Mouse (Mus musculus) T-helper 17 cell (primary cell): Measurements from ENCODE around the gene Unc119b.
"Not testable (repeated sequence)": the region's sequence is repeated elsewhere in the genome, so short reads cannot be mapped to it uniquely, and the experiment has no call there.

Experiments used
- in situ Hi-C, 2 experiments: fragments of 300-600 bp; cut with MboI, MseI; formaldehyde crosslinking; loops; 1 replicate in 1 of 2; 2 replicates in 1 of 2; pipeline ENCODE4 v1.15.1; 2025; ENCODE audit warnings: high pct_unique_total_duplicates in 2 of 2

Gene Unc119b

GRCm38 (mm10) chr5:115158040-115158983 lies 23.5 kb upstream of the Unc119b start, which contains the start of gene Mlec:
Mlec (minus strand) TSS chr5:115158179.
- in situ Hi-C loops, result no loop called here

- in situ Hi-C loops, result no loop called here
Observed at GRCm38 (mm10) chr5:115156933-115157589, 22.3 kb upstream of the Unc119b start.

DNA sequence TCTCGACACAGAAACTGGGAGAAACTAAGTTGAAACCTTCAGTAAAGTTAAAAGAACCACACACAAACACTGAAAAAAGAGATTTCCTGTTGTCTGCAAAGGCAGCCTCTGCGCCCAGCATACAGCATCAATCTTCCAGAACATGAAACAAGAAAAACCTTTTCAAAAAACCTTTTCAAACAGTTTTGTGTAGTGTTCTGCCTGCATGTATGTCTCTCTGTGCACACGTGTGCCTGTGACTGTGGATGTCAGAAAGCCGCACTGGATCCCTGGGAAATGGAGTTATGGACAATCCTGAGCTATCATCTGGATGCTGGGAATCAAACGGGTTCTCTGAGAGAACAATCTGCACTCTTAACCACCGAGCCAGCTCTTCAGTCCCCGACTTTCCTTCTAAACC lies 21.6 kb upstream of the Unc119b start:
- in situ Hi-C loops, result no loop called here

DNA sequence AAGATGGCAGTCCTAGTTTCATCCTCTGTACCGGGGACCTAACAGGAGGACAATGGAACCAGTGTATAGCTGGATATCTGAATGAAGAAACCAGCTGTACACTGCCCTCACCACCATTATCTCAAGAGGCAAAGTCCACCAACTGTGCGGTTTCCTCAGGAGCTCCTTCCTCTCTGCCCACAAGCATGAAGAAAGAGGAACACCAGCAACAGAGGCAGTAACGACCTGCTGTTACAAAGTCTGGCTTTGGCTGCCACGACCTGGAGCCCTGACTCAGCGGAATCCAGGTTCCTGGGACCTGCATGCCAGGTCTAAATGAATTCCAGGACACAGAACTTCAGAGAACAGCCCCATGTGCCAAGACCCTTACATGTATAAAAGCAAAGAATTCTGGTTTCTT lies 21.1 kb upstream of the Unc119b start:
- in situ Hi-C loops, result no loop called here

- in situ Hi-C loops, result no loop called here
Observed at GRCm38 (mm10) chr5:115155156-115155631, 20.4 kb upstream of the Unc119b start.

DNA sequence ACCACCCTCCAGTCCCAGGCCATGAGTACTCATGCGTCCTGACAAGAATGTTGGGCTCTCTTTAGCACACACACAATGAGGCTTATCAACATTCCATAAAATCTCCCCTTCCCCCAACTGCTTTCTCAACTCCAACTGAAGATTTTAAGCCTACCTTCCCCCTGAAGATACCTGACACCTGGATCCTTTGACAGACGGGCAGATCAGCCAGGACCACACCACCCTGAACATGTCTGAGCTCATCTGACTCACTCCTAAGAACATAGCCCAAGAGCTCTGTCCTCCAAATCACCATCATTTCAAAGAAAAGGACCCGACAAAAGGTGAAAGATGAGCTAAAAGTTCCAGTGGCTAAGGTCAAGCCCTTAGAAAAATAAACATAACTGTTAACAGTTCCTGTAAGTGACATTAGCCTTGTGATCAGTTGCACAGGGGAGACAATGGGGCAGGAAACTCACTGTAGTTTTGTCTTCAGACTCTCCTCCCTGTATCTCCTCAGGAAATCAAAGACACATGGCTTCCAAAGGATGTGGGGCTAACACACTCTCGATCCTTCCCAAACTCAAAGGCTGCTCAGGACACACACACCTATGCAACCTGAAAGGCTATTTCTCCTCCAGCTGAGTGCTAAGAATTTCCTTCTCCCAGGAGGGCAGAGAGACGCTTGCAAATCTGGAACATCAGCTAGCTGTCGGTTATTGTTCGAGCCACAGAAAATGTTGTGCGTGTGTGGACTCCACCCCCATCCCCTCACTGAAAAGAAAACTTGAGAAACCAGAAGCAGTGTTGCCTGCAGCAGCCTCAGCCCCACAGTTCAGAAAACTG lies 17.6 kb upstream of the Unc119b start:
- in situ Hi-C loops, result no loop called here

GRCm38 (mm10) chr5:115151457-115151856 lies 16.7 kb upstream of the Unc119b start:
- in situ Hi-C loops, result no loop called here

DNA sequence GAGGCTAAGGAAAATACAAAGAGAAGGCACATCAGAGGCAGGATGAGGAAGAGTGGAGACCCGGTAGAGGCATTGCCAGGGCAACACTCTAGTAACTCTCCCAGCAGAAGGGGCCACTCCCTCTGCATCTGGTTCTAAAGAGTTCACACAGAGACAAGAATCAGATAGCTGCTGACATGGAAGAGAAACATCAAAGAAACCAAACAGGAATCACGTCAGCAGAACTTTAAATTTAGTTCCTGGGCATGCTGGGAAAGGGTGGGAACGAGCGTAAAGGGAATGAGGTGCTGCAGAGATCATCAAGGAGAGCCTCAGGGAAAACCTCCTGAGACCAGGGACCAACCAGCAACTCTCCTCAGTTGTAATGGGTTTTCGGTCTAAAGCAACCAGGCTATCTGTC lies 16.2 kb upstream of the Unc119b start:
- in situ Hi-C loops, result no loop called here

DNA sequence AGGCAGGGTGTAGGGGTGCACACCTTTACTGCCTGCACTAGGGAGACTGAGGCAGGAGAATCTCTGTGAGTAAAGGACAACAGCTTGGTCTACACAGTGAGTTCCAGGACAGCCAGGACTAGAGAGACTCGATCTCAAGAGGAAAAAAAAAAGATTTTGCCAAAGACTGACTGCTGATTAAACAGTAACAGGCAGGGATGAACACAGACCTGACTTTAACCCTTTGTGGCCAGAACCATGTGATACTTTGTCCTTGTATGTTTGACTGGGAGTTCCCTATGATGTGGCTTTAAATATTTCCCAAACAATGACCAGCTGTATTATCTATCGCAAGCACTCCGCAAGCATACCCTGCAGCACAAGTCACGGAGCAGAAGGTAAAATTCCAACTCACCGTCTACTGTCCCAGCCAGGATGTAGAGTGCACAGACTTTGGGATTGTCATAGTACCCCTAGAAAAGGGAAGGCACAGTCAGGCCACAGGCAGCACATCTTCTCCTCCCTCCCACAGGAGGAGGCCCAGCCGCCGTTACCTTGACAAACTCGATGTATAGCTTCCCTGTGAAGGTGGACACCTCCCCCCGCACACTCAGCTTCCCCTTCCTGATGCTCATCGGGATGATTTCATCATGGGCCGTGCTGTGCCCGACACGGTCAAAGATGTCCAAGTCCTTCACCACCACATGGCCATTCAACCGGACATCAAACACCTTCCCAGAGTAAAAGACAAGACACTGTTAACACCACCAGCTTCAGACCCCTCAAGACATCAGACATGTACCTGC lies 15.1 kb upstream of the Unc119b start:
- in situ Hi-C loops, result no loop called here

DNA sequence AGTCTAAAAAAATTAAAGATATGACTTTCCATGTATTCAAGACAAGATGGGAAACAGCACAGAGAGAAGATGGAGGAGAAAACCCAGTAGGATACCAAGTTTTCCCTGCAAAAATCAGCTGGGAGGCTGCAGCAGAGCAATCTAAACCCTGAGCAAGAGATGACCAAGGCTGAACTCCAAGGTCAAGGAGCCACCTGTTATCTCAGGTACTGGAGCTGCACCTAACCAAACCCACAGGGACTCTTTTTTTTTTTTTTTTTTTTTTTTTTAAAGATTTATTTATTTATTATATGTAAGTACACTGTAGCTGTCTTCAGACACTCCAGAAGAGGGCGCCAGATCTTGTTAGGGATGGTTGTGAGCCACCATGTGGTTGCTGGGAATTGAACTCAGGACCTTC lies 14.1 kb upstream of the Unc119b start:
- in situ Hi-C loops, result not testable (repeated sequence)

GRCm38 (mm10) chr5:115148378-115148777 lies 13.6 kb upstream of the Unc119b start:
- in situ Hi-C loops, result no loop called here

- in situ Hi-C loops, result no loop called here
Observed at GRCm38 (mm10) chr5:115147388-115147787, 12.6 kb upstream of the Unc119b start.

GRCm38 (mm10) chr5:115146747-115147130 lies 12.0 kb upstream of the Unc119b start:
- in situ Hi-C loops, result no loop called here

GRCm38 (mm10) chr5:115145976-115146746 lies 11.4 kb upstream of the Unc119b start:
- in situ Hi-C loops, result no loop called here

GRCm38 (mm10) chr5:115145253-115145968 lies 10.6 kb upstream of the Unc119b start:
- in situ Hi-C loops, result no loop called here

GRCm38 (mm10) chr5:115144471-115144870 lies 9.7 kb upstream of the Unc119b start:
- in situ Hi-C loops, result no loop called here

- in situ Hi-C loops, result no loop called here
Observed at GRCm38 (mm10) chr5:115143552-115143951, 8.8 kb upstream of the Unc119b start.

- in situ Hi-C loops, result no loop called here
Observed at GRCm38 (mm10) chr5:115142166-115142697, 7.5 kb upstream of the Unc119b start.

GRCm38 (mm10) chr5:115140726-115141125 lies 6.0 kb upstream of the Unc119b start:
- in situ Hi-C loops, result no loop called here
